Mouse (Mus musculus) spleen, postnatal 4 days (tissue): Measurements from ENCODE around the gene Hs1bp3.

Experiments used
- DNase-seq, 2 experiments: peaks; one replicate each; pipeline ENCODE4 v3.0.0; 2022; ENCODE audit warnings: low spot score in 2 of 2

The Hs1bp3 gene

GRCm38 (mm10) chr12:8313270-8313771, at the start of gene Hs1bp3:
Gene Hs1bp3, plus strand, starts transcription at chr12:8313432.
- peak; percentile 83 to 95 for DNase-seq

GRCm38 (mm10) chr12:8266311-8266710, 46.9 kb upstream of the Hs1bp3 start:
- DNase-seq: no peak

GRCm38 (mm10) chr12:8269627-8270026, 43.6 kb upstream of the Hs1bp3 start:
- no peak for DNase-seq

DNA sequence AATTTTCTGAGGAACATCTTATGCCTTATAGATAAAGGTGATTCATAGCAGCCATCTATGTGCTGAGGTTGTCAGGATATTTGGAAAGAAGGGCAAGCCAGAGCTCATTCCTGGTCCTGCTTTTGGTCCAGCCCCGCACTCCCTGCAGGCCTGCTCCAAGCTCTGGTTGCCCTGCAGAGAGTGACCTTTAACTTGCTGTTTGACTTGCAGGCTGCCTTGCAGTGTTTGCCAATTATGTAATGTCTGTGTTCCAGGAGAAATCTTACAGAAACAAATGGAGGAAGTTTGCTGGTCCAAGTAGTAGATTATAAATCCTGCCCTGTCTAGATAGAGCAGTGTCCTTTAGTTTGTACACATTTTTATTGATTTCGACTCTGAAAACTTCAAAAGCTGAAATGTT, 41.8 kb upstream of the Hs1bp3 start:
- DNase-seq: no peak

DNA sequence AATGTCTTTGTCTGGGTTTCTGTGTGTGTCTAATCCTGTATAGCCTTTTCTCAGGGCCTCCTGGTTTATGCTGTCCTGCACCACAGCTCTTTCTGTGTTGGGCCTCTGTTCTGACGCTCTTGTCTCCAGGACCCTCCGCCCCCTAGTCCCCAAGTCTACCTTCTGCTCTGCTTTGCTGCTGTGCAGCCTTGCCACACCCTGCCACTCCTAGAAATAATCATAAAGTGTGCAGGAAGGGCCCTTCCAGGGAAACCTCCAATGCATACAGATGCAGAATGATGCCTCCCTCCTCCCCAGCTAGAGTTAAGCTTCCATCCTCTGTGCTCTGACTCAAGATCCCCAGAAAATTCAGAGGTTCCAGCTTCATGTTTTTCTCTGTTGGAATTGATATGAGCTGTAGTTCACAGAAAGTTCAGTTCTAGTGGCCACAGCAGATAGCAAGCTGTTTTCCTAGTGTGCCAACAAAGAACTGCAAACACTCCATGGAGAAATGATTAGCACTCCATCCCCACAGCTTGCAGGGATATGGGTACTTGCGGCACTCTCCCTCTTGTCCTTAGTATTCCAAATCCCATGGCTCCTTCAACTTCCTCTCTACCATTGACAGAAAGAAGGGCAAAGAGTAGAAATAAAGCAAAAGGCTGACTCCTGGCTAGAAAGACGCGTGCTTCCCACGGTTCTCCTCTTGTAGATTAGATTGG, 39.6 kb upstream of the Hs1bp3 start:
- DNase-seq: no peak

DNA sequence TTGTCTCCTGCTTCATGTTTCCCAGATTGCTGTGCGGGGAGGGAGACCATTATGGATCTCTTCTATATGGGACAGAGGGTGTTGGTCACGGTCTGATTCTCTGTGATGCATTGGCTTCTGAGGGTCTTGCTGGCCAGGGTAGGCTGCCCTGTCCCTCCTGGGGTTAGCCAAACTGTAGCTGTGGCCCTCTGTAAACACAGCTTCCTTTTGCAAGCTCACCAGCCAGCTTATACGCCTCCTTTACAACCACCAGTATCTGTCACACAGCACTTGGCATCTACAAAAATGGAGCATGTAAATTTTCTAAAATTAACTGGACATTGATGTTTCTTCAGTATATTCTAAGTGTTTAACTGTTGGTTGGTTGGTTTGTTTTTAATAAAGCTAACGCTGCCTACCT, 37.8 kb upstream of the Hs1bp3 start:
- DNase-seq: no peak

GRCm38 (mm10) chr12:8281225-8282017, 31.8 kb upstream of the Hs1bp3 start:
- no peak for DNase-seq

GRCm38 (mm10) chr12:8287970-8288369, 25.3 kb upstream of the Hs1bp3 start:
- DNase-seq: peak in 1 of 2 experiments; percentile 53

GRCm38 (mm10) chr12:8289099-8289498, 24.1 kb upstream of the Hs1bp3 start:
- DNase-seq: peak in 1 of 2 experiments; percentile 49

GRCm38 (mm10) chr12:8289499-8289898, 23.7 kb upstream of the Hs1bp3 start:
- DNase-seq: peak in 1 of 2 experiments; percentile 53

DNA sequence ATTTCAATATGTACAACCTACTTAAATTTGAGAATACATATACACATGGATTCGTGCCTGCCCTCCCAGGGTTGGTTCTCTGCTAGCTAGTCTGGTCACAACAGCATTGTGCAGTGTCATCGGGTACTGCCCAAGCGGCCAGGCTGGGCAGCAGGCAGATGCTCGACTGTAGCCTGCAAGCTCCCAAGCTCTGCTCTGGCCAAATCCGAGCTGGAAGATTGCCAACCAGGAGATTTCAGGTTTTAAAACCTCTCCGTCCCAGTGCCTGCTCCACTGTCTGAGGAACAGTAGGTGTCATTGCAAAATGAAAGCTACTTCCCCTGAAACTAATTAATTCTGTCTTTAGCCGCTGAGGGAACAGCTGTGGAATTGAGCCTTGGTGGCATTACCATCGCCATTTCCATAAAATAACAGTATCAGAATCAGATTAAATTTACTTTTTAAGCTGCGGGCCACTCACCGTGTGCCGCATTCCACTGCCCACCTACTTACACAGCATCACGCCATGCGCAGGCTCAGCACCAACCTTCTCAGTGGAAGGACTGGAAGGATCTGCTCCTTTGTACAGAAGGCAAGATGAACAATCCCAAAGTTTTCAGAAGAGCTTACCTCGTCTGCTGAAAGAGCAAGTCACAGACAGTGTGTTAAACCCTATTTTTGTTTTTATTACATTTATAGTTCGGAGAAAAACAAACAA, 21.9 kb upstream of the Hs1bp3 start:
- no peak for DNase-seq

GRCm38 (mm10) chr12:8295307-8295913, 17.8 kb upstream of the Hs1bp3 start:
- DNase-seq: no peak

DNA sequence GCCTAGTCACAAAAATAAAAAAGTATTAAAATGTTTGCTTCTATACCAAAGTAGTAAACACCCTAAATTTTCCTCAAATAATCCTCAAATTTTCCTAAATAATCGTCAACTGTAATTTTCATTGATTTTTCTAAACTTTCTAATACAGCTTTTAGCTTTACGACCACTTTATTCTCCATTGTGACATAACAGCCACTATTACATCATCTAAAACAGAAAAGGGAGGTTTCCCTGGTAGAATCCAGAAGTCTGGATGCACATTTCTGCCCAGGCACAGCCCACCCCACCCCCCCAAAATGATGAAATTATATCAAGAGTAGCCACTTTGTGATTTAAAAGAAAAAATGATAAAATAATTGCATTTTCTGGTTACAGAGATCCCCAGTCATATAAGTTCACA, 17.1 kb upstream of the Hs1bp3 start:
- no peak for DNase-seq

DNA sequence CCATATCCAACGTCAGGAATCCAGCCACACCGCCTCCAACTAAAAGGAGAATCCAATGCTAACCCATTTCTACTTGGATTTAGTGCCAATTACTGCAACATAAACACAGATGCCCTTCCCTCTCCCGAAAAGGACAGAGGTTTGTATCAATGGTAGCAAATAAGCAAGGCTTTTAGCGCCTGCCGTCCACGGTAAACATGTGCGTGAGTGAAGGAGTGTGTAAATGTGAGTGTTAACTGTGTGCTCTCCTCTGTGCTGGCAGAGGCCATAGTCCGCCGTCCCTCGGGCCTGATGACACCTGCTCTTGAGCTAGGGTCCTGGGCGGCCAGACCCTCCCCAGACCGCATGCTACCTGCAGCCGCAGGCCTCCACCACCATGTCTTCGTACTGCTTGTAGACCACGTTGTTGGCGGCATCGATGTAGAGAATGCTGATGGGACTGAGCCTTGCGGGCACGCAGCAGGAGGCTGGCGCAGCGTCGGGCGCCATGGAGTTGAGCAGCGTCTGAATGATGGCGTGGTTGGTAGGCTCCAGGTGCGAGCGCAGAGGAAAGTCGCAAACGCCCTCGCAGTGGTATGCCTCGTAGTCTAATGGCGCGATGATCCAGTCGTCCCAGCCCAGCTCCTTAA, 15.5 kb upstream of the Hs1bp3 start:
- no peak for DNase-seq

DNA sequence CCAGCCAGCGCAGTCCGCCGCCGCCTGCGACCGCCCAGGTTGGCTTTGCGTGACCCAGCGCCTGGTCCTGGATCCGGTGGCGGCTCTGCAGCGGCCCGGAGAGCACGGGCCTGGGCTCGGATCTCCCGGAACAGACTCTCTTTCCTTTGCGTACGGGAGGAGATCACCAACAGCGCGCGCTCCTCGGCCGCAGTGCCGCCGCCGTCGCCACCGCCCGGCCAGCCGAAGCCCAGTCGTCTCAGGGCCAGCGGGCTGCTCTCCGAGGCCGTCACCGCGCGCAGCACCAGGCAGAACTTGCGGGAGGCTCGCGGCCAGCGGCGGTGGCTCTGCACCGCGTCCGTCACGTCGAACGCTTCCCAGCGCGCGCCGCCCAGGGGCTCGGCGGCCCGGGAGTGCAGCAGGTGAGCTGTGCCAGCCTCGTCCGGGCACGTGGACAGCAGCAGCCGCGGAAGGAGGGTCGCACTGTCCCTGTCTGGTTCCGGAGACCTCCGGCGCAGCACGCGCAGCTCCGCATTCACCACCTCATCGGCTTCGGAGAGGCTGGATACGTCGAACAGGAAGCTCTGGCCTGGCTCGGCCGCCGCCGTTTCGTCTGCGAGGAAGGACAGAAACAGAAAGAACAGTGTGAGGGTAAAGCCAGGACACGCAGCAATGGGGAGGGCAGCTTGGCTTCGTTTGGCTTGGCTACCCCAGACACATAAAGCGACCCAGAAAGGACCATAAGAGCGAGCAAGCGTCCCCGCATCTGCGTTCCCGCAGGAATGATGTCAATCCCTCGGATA, 14.7 kb upstream of the Hs1bp3 start:
- DNase-seq: no peak

DNA sequence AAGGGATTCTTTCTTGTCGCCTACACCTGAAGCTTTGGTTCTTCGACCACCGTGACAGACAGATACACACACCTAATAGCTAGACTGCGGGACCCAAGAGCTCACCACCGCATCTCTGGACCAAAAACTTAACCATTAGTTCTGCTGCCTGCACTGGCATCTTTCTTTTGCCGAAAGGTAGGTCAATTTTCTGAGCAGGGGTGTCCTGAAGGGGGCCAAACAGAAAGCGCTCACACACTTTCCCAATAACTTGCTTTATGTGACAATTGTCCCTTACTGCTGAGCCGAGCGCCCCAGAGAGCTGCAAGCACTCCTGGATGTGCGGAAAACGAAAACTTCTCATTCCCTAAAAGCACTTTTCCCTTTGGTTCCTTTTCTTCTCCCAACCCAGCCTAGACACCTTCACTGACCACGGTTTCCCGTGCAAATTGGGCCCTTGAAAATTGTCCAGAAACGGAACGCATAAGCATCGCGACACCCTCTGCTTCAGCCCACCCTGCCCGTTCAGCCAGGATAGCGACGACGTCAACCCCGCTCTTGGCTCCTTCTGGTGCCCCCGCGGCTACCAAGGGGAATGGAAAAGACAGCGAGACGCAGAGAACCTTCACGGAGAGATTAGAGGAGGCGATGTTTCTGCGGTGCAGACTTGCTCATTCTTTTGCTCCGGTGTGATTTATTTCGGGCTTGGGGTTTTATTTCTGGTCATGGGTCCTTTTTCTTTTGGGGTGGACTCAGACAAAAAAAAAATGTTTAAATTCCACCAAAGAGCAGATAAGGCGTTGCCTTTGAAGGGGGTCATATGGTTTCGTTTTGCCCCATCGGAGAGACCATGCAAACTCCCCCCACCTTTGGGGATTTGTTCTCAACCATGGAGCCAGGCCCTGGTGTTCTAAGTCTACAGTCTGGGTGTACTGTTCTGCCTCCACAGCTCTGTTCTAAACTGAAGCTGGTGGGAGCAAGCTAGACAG, 13.8 kb upstream of the Hs1bp3 start:
- no peak for DNase-seq

DNA sequence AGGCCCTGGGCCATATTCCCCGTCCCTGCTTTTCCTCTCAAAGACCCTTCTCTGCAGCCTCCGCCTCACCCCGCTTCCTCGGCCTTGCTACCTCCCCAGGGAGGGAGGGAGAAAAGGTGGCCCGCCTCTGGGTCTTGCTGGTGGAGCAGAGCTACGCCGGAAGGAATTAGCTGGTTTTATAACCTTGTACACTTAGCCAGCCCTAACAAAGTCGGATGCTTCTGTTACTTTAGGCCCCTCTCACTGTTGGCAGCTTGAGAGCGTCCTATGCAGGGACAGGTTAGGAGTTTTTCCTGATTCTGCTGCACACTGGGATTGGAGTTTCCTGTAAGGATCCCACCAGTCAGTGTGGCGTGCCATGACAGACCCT, 13.1 kb upstream of the Hs1bp3 start:
- no peak for DNase-seq

- no peak for DNase-seq
These were observed 12.7 kb upstream of the Hs1bp3 start for GRCm38 (mm10) chr12:8300521-8300920.

DNA sequence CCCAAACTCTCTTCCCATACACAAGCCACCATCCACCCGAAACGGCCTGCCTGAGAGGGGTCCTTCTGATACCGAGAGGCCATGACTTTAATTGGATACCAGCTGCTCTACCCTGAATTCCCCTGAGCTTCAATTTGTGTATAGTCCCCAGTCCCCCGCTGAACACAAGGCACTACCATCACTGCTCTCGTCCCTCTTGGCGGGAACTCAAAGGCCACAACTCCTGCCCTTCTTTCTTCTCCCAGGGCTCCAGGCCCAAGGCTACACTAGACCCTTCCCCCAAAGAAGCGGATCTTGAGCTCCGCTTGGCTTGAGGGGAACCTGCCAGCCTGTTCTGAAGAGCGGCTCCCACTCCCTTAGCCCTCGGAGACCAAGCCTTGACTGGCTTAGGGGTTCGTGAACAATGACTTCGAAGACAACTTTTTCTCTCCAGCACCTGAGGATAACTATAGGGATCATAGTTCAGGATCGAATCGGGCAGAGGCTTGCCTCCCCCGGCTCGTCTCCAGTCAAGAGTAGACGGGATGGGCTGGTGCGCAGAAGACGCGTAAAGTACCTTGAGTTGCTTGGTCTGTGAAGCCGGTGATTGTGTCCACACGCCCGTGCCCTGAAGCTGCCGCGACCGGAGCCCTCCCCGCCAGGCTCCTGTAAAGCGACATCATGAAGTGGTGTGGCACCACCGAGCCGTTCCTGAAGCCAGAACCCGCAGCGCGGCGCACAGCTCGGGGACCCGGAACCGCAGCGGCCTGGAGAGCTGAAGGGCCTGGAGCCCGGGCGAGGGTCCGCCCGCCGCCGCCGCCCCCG, 12.0 kb upstream of the Hs1bp3 start:
- no peak for DNase-seq
